Mouse (Mus musculus): ENCODE results near the gene Pnpla3. TPM values are rescaled to one million over a fixed set of nuclear protein-coding genes. Genes with fewer than 3 reads are reported as not detected.
A peak's percentile ranks its signal among the peaks of the same experiment; 100 is the strongest.

The Pnpla3 gene
- polyA plus RNA-seq, 1 experiment from 2014 or later: 1.1 TPM

- peak within 1 kb of the TSS; percentile 94 for H3K4me3 ChIP-seq (ENCODE audit: low read length)
- WGBS: 4% methylated on average over 48 of the region's 48 CpGs
- peak within 1 kb of the TSS; percentile 91 for H3K9ac ChIP-seq (replicated peaks; ENCODE audit: low read length)
- H3K4me1 ChIP-seq (ENCODE audit: insufficient read depth, low read length): peaks cover 10% of the 10 kb centered on the region
- peak within 1 kb of the TSS; percentile 62 for H3K4me2 ChIP-seq (replicated peaks; ENCODE audit: low read depth, low read length)
- peak within 1 kb of the TSS; percentile 96 for H3K27ac ChIP-seq (ENCODE audit: low read length)
- peaks cover 16% of the 10 kb centered on the region for H3K36me3 ChIP-seq (ENCODE audit: insufficient read depth, low read length)
- no peaks in the 10 kb centered on the region for H3K27me3 ChIP-seq (ENCODE audit: insufficient read depth, low read length)
- ATAC-seq (ENCODE audit: low FRiP score, low TSS enrichment): peak; percentile 99
- no peaks in the 10 kb centered on the region for H3K9me3 ChIP-seq (ENCODE audit: low read length)
Observed at GRCm38 (mm10) chr15:84192058-84192791, 24.6 kb downstream of the Pnpla3 start, which contains the start of gene Samm50. Gene Samm50 (plus strand): TSS chr15:84192241.

GRCm38 (mm10) chr15:84196486-84197165 lies 29.0 kb downstream of the Pnpla3 start:
- no peak for ATAC-seq (ENCODE audit: low FRiP score, low TSS enrichment)
- Histone ChIP-seq H3K4me2 (replicated peaks; ENCODE audit: low read depth, low read length) (no peak overlapping the region), H3K36me3 (ENCODE audit: insufficient read depth, low read length) (peaks cover 59% of the 10 kb centered on the region), H3K27ac (ENCODE audit: low read length) (no peak overlapping the region), H3K27me3 (ENCODE audit: insufficient read depth, low read length) (no peaks in the 10 kb centered on the region), H3K9me3 (ENCODE audit: low read length) (no peaks in the 10 kb centered on the region), H3K4me3 (ENCODE audit: low read length) (no peak overlapping the region), H3K9ac (replicated peaks; ENCODE audit: low read length) (no peak overlapping the region), H3K4me1 (ENCODE audit: insufficient read depth, low read length) (peaks cover 6% of the 10 kb centered on the region)
- 85% methylated on average over 8 of the region's 8 CpGs for WGBS

- Histone ChIP-seq H3K9ac (replicated peaks; ENCODE audit: low read length) (no peak overlapping the region), H3K9me3 (ENCODE audit: low read length) (no peaks in the 10 kb centered on the region), H3K27me3 (ENCODE audit: insufficient read depth, low read length) (no peaks in the 10 kb centered on the region), H3K4me1 (ENCODE audit: insufficient read depth, low read length) (no peaks in the 10 kb centered on the region), H3K4me3 (ENCODE audit: low read length) (no peak overlapping the region), H3K27ac (ENCODE audit: low read length) (no peak overlapping the region), H3K4me2 (replicated peaks; ENCODE audit: low read depth, low read length) (no peak overlapping the region), H3K36me3 (ENCODE audit: insufficient read depth, low read length) (peaks cover 85% of the 10 kb centered on the region)
- 93% methylated on average over 4 of the region's 4 CpGs for WGBS
- ATAC-seq (ENCODE audit: low FRiP score, low TSS enrichment): no peak
Observed at GRCm38 (mm10) chr15:84207327-84207726, 39.7 kb downstream of the Pnpla3 start.

GRCm38 (mm10) chr15:84209517-84210412 lies 42.1 kb downstream of the Pnpla3 start:
- Histone ChIP-seq H3K27me3 (ENCODE audit: insufficient read depth, low read length) (no peaks in the 10 kb centered on the region), H3K36me3 (ENCODE audit: insufficient read depth, low read length) (peaks cover 66% of the 10 kb centered on the region), H3K4me3 (ENCODE audit: low read length) (no peak overlapping the region), H3K4me1 (ENCODE audit: insufficient read depth, low read length) (peaks cover 18% of the 10 kb centered on the region), H3K9me3 (ENCODE audit: low read length) (no peaks in the 10 kb centered on the region), H3K4me2 (replicated peaks; ENCODE audit: low read depth, low read length) (no peak overlapping the region), H3K9ac (replicated peaks; ENCODE audit: low read length) (no peak overlapping the region), H3K27ac (ENCODE audit: low read length) (peak overlapping the region; percentile 66)
- no peak for ATAC-seq (ENCODE audit: low FRiP score, low TSS enrichment)
- 78% methylated on average over 11 of the region's 11 CpGs for WGBS

- H3K4me3 ChIP-seq (ENCODE audit: low read length): no peak overlapping the region
- H3K4me2 ChIP-seq (replicated peaks; ENCODE audit: low read depth, low read length): no peak overlapping the region
- peaks cover 24% of the 10 kb centered on the region for H3K4me1 ChIP-seq (ENCODE audit: insufficient read depth, low read length)
- H3K36me3 ChIP-seq (ENCODE audit: insufficient read depth, low read length): peaks cover 61% of the 10 kb centered on the region
- no peaks in the 10 kb centered on the region for H3K27me3 ChIP-seq (ENCODE audit: insufficient read depth, low read length)
- no peak overlapping the region for H3K9ac ChIP-seq (replicated peaks; ENCODE audit: low read length)
- ATAC-seq (ENCODE audit: low FRiP score, low TSS enrichment): no peak
- H3K9me3 ChIP-seq (ENCODE audit: low read length): no peaks in the 10 kb centered on the region
- H3K27ac ChIP-seq (ENCODE audit: low read length): peak overlapping the region; percentile 66
- WGBS: 94% methylated on average over 13 of the region's 13 CpGs
Observed at GRCm38 (mm10) chr15:84210461-84210860, 42.8 kb downstream of the Pnpla3 start.

GRCm38 (mm10) chr15:84210941-84211340 lies 43.3 kb downstream of the Pnpla3 start:
- H3K9me3 ChIP-seq (ENCODE audit: low read length): no peaks in the 10 kb centered on the region
- 90% methylated on average over 13 of the region's 13 CpGs for WGBS
- peaks cover 56% of the 10 kb centered on the region for H3K36me3 ChIP-seq (ENCODE audit: insufficient read depth, low read length)
- no peak overlapping the region for H3K27ac ChIP-seq (ENCODE audit: low read length)
- H3K27me3 ChIP-seq (ENCODE audit: insufficient read depth, low read length): no peaks in the 10 kb centered on the region
- ATAC-seq (ENCODE audit: low FRiP score, low TSS enrichment): no peak
- no peak overlapping the region for H3K4me3 ChIP-seq (ENCODE audit: low read length)
- no peak overlapping the region for H3K4me2 ChIP-seq (replicated peaks; ENCODE audit: low read depth, low read length)
- peaks cover 29% of the 10 kb centered on the region for H3K4me1 ChIP-seq (ENCODE audit: insufficient read depth, low read length)
- no peak overlapping the region for H3K9ac ChIP-seq (replicated peaks; ENCODE audit: low read length)

- Histone ChIP-seq H3K27me3 (ENCODE audit: insufficient read depth, low read length) (no peaks in the 10 kb centered on the region), H3K9me3 (ENCODE audit: low read length) (no peaks in the 10 kb centered on the region), H3K4me1 (ENCODE audit: insufficient read depth, low read length) (peaks cover 35% of the 10 kb centered on the region), H3K9ac (replicated peaks; ENCODE audit: low read length) (no peak overlapping the region), H3K4me3 (ENCODE audit: low read length) (no peak overlapping the region), H3K4me2 (replicated peaks; ENCODE audit: low read depth, low read length) (no peak overlapping the region), H3K27ac (ENCODE audit: low read length) (no peak overlapping the region), H3K36me3 (ENCODE audit: insufficient read depth, low read length) (peaks cover 50% of the 10 kb centered on the region)
- 73% methylated on average over 4 of the region's 4 CpGs for WGBS
- ATAC-seq (ENCODE audit: low FRiP score, low TSS enrichment): no peak
Observed at GRCm38 (mm10) chr15:84211564-84211963, 43.9 kb downstream of the Pnpla3 start.

- H3K27me3 ChIP-seq (ENCODE audit: insufficient read depth, low read length): no peaks in the 10 kb centered on the region
- H3K36me3 ChIP-seq (ENCODE audit: insufficient read depth, low read length): peaks cover 43% of the 10 kb centered on the region
- no peak overlapping the region for H3K4me2 ChIP-seq (replicated peaks; ENCODE audit: low read depth, low read length)
- peaks cover 41% of the 10 kb centered on the region for H3K4me1 ChIP-seq (ENCODE audit: insufficient read depth, low read length)
- no peak overlapping the region for H3K4me3 ChIP-seq (ENCODE audit: low read length)
- H3K9me3 ChIP-seq (ENCODE audit: low read length): no peaks in the 10 kb centered on the region
- no peak overlapping the region for H3K27ac ChIP-seq (ENCODE audit: low read length)
- WGBS: 49% methylated on average over 6 of the region's 6 CpGs
- ATAC-seq (ENCODE audit: low FRiP score, low TSS enrichment): peak; percentile 40
- no peak overlapping the region for H3K9ac ChIP-seq (replicated peaks; ENCODE audit: low read length)
Observed at GRCm38 (mm10) chr15:84212031-84212755, 44.6 kb downstream of the Pnpla3 start.

GRCm38 (mm10) chr15:84212756-84213105 lies 45.1 kb downstream of the Pnpla3 start:
- no peak for ATAC-seq (ENCODE audit: low FRiP score, low TSS enrichment)
- H3K27me3 ChIP-seq (ENCODE audit: insufficient read depth, low read length): no peaks in the 10 kb centered on the region
- no peak overlapping the region for H3K4me3 ChIP-seq (ENCODE audit: low read length)
- peaks cover 39% of the 10 kb centered on the region for H3K36me3 ChIP-seq (ENCODE audit: insufficient read depth, low read length)
- H3K4me1 ChIP-seq (ENCODE audit: insufficient read depth, low read length): peaks cover 47% of the 10 kb centered on the region
- WGBS: 80% methylated on average over 2 of the region's 2 CpGs
- H3K9me3 ChIP-seq (ENCODE audit: low read length): no peaks in the 10 kb centered on the region
- H3K9ac ChIP-seq (replicated peaks; ENCODE audit: low read length): no peak overlapping the region
- H3K4me2 ChIP-seq (replicated peaks; ENCODE audit: low read depth, low read length): no peak overlapping the region
- no peak overlapping the region for H3K27ac ChIP-seq (ENCODE audit: low read length)
